Mouse (Mus musculus) c-Kit-negative CD71-positive TER-119-positive erythroid progenitor cells, embryonic 14.5 days (primary cell): Measurements from ENCODE around the gene Pou3f3.

Experiments
- DNase-seq: peaks from one replicate; pipeline ENCODE4 v3.0.0-alpha.2; 2013; ENCODE audit warnings: low read depth, low spot score

Pou3f3 gene

GRCm38 (mm10) chr1:42695578-42695915 is at the start of gene Pou3f3:
Gene Pou3f3, plus strand, starts transcription at chr1:42695768.
- no peak for DNase-seq

GRCm38 (mm10) chr1:42648366-42648935 is 47.1 kb upstream of the Pou3f3 start:
- DNase-seq = no peak

GRCm38 (mm10) chr1:42651461-42651860 is 44.1 kb upstream of the Pou3f3 start:
- no peak for DNase-seq

GRCm38 (mm10) chr1:42667546-42667945 is 28.0 kb upstream of the Pou3f3 start:
- DNase-seq = no peak

GRCm38 (mm10) chr1:42680673-42681072 is 14.9 kb upstream of the Pou3f3 start:
- DNase-seq = no peak

- no peak for DNase-seq
These were observed 13.8 kb upstream of the Pou3f3 start for GRCm38 (mm10) chr1:42681762-42682161.

- no peak for DNase-seq
These were observed 11.7 kb upstream of the Pou3f3 start for GRCm38 (mm10) chr1:42683861-42684260.

GRCm38 (mm10) chr1:42684345-42684744 is 11.2 kb upstream of the Pou3f3 start:
- DNase-seq = no peak

- DNase-seq = no peak
These were observed 10.8 kb upstream of the Pou3f3 start for GRCm38 (mm10) chr1:42684783-42685182.

- no peak for DNase-seq
These were observed 10.1 kb upstream of the Pou3f3 start for GRCm38 (mm10) chr1:42685321-42685960.

GRCm38 (mm10) chr1:42686194-42687131 is 9.1 kb upstream of the Pou3f3 start:
- no peak for DNase-seq

GRCm38 (mm10) chr1:42687271-42687670 is 8.3 kb upstream of the Pou3f3 start:
- no peak for DNase-seq

- no peak for DNase-seq
These were observed 7.6 kb upstream of the Pou3f3 start for GRCm38 (mm10) chr1:42687756-42688540.

- no peak for DNase-seq
These were observed 6.9 kb upstream of the Pou3f3 start for GRCm38 (mm10) chr1:42688541-42689125.

GRCm38 (mm10) chr1:42690024-42690575 is 5.5 kb upstream of the Pou3f3 start:
- no peak for DNase-seq

GRCm38 (mm10) chr1:42691202-42692170 is 4.1 kb upstream of the Pou3f3 start:
- DNase-seq = no peak

GRCm38 (mm10) chr1:42692221-42692620 is 3.3 kb upstream of the Pou3f3 start:
- no peak for DNase-seq

- DNase-seq = no peak
These were observed 2.4 kb upstream of the Pou3f3 start for GRCm38 (mm10) chr1:42693101-42693715.

- DNase-seq = no peak
These were observed 1.7 kb upstream of the Pou3f3 start for GRCm38 (mm10) chr1:42693852-42694251.

- DNase-seq = no peak
These were observed 1.3 kb upstream of the Pou3f3 start for GRCm38 (mm10) chr1:42694290-42694664.
